Comparison of ENCODE assay signal across 8 mouse cellular contexts in the genomic region with DNA sequence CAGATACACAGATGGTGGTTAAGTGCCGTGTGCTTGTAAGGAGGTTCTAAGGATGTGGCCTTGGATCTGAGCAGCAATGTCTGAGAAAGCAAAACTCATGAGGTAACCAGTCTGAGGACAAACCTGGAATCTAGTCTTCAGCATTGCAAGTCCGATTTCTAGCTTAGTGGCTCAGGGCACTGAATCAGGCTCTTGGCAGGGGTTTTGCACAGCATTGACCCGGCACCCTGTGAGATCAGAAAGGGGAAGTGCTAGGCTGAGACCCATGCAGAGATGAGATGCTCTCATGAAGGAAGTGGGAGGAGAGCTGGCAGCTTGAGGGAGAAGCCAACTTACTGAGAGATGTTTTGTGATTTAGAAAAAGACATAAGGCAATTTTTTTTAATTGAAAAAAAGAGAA.
DNase-seq lines count a peak whose midpoint lies in the region; ATAC-seq and TF ChIP-seq lines count a peak whose summit lies in the region.

No protein-coding gene starts in this region.

- no peak overlapping the region for H3K9ac ChIP-seq in hindbrain, embryonic 11.5 days (ENCODE audit: low read depth, low read length)

- no peak for TF ChIP-seq POLR2A in cortical plate, adult 2 months (IDR thresholded peaks at IDR 0.05; ENCODE audit: extremely low read depth, insufficient read depth, low read length)

- no peaks in the 10 kb centered on the region for H3K9me3 ChIP-seq in hindbrain, embryonic 11.5 days (ENCODE audit: control insufficient read depth, low read length)

- H3K4me3 ChIP-seq in cortical plate, adult 2 months (ENCODE audit: insufficient read depth, low read length) = no peak overlapping the region
- H3K4me3 ChIP-seq in hindbrain, embryonic 11.5 days (ENCODE audit: low read depth, low read length) = no peak overlapping the region

- ATAC-seq in hindbrain, embryonic 11.5 days (ENCODE audit: low FRiP score) = no peak

- 43% methylated on average over 3 of the region's 3 CpGs for WGBS in hindbrain, embryonic 11.5 days

- intact Hi-C loops in left cerebral cortex, postnatal 10 days (cut with DNase I) = loop anchor here (5.0 to 10.0 kb wide), 2 partner anchors 516 to 583 kb away; a partner anchor contains a TSS

- no peak overlapping the region for H3K4me2 ChIP-seq in hindbrain, embryonic 11.5 days (replicated peaks; ENCODE audit: low read depth, low read length)

- peaks cover 5% of the 10 kb centered on the region for H3K4me1 ChIP-seq in cortical plate, adult 2 months (ENCODE audit: control insufficient read depth, insufficient read depth, low read length)
- H3K4me1 ChIP-seq in hindbrain, embryonic 11.5 days (replicated peaks; ENCODE audit: control insufficient read depth, insufficient read depth, low read length) = 0 out of 2 replicates have a peak, but pooled peaks cover 2% of the 10 kb centered on the region

- peak; percentile 36 to 61 for DNase-seq in left cerebral cortex, postnatal 10 days (ENCODE audit: extremely low spot score in 1 of 2, low spot score in 2 of 2)
- DNase-seq in left cerebral cortex, adult 11 months (ENCODE audit: low spot score) = no peak
- peak; percentile 48 for DNase-seq in kidney, adult 9 months
- DNase-seq in spleen, adult 12 weeks (ENCODE audit: low spot score) = peak; percentile 15
- DNase-seq in cerebellum, adult 18-20 months = no peak
- DNase-seq in hindbrain, embryonic 11.5 days (ENCODE audit: low spot score) = no peak
- no peak for DNase-seq in Muller cell, postnatal 12 days (ENCODE audit: inconsistent ontology term)

- no peaks in the 10 kb centered on the region for H3K27me3 ChIP-seq in hindbrain, embryonic 11.5 days (ENCODE audit: control insufficient read depth, insufficient read depth, low read length)

- no peak for TF ChIP-seq CTCF in cortical plate, adult 2 months (IDR thresholded peaks at IDR 0.05; ENCODE audit: extremely low read depth, insufficient read depth, low read length)

- no peaks in the 10 kb centered on the region for H3K36me3 ChIP-seq in hindbrain, embryonic 11.5 days (ENCODE audit: control insufficient read depth, insufficient read depth, low read length)

- H3K27ac ChIP-seq in cortical plate, adult 2 months (ENCODE audit: insufficient read depth, low read length) = peak overlapping the region; percentile 44; the same call in 1 of the 2 replicates
- no peak overlapping the region for H3K27ac ChIP-seq in hindbrain, embryonic 11.5 days (ENCODE audit: low read depth, low read length)

Comparison
In these comparisons a context has a peak if more than half of its experiments do, and no peak if none do; other contexts are left out.
1. DNase-seq: peak in left cerebral cortex, postnatal 10 days (2 of 2), kidney, adult 9 months (single experiment) and spleen, adult 12 weeks (single experiment); none in left cerebral cortex, adult 11 months (single experiment), cerebellum, adult 18-20 months (0 of 2), hindbrain, embryonic 11.5 days (single experiment) and Muller cell, postnatal 12 days (single experiment).